Mouse (Mus musculus) activated CD4-positive, CD25-positive, alpha-beta regulatory T cell, adult 9 weeks (primary cell): ENCODE data around the gene Th. TPM values are rescaled to one million over a fixed set of nuclear protein-coding genes. Genes with fewer than 3 reads are reported as not detected.

Source experiments
- polyA plus RNA-seq: library from polyadenylated mRNA; unstranded; fragments of 100-300 nt; shearing (Covaris generic); gene quantifications from one replicate; pipeline ENCODE4 v1.2.1, GENCODE M21; 2017

Th gene
- polyA plus RNA-seq, result not detected

DNA sequence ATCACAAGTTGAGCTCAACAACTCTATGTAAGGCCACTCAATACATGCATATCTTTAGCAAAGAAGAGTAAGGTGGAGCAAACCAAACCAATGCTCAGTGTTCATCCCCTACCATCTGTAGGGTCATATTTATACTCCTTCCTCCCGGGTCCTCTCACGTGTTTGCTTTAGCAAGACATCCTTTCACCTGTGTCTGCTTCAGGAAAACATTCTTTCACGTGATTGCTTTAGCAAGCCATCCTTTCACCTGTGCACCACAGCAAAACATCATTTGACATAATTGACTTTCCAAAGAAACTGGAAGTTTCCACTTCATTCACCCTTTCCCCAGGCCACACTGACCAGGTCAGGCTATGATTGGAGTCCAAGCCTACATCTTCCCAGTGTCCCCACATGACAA is at the start of gene Th:
Th (minus strand) TSS at position 101 of the 400 bp plus-strand sequence.

DNA sequence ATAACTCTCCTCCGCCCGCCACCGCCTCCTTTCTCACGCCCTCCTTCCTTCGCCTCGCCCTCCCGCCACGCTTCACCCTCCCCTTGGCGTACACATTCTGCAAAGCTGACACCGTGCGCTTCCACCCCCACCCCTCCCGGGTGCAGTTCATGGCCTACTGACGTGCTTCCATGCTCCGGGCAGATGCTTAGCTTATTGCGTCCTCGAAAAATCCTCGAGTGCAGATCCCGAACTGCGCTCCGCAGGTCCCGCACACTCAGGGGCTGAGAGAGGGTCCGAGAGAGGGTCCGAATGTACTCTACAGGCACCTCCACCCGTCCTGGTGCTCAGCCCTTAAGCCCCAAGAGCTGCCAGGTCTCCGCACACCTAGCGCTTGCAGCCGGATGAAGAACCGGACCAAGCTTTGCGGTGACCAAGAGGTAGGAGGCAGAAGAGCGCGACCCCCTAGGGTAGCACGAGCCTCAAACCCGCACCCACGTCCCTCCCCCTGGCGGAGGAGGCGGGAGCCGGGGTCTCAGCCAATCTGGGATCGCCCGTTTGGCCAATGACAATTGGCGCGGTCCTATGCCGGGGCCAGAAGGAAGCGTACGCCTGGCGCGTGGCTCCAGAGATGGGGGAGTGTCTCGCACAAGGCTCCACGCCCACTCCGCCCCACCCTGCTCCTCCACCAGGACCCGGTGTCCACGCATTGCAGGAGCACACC is 38.0 kb upstream of the Th start, which contains the start of gene Ascl2:
Ascl2 (minus strand) TSS at position 456 of the 703 bp plus-strand sequence.

Other genes with a start within 250 kb of the Th start
- not detected for gene Ins2, start 187.7 kb downstream of the Th start, polyA plus RNA-seq
- 3.1 TPM for gene Ascl2, start 38.1 kb upstream of the Th start, polyA plus RNA-seq
- 622 TPM for gene Tspan32, start 73.9 kb upstream of the Th start, polyA plus RNA-seq
- 187 TPM for gene Cd81, start 121.6 kb upstream of the Th start, polyA plus RNA-seq
- gene Tssc4, start 138.1 kb upstream of the Th start, polyA plus RNA-seq, result 53.5 TPM
- gene Trpm5, start 163.5 kb upstream of the Th start, polyA plus RNA-seq, result not detected
- gene Kcnq1, start 175.2 kb upstream of the Th start, polyA plus RNA-seq, result not detected